Mouse (Mus musculus) C2C12 (cell line): ENCODE measurements around the gene Rabgap1l.

Experiments
- CEBPB ChIP-seq: IDR thresholded peaks from one replicate; pipeline ENCODE4 v1.6.1; 2011; ENCODE audit warnings: low read depth, mild to moderate bottlenecking, control low read depth, moderate library complexity
- CTCF ChIP-seq: IDR thresholded peaks from one replicate; pipeline ENCODE4 v1.5.1; 2011; ENCODE audit not compliant: control insufficient read depth, insufficient read depth, insufficient read length
- USF1 ChIP-seq: IDR thresholded peaks from one replicate; pipeline ENCODE4 v1.6.1; 2011; ENCODE audit warnings: low read depth, mild to moderate bottlenecking, control low read depth, moderate library complexity

DNA sequence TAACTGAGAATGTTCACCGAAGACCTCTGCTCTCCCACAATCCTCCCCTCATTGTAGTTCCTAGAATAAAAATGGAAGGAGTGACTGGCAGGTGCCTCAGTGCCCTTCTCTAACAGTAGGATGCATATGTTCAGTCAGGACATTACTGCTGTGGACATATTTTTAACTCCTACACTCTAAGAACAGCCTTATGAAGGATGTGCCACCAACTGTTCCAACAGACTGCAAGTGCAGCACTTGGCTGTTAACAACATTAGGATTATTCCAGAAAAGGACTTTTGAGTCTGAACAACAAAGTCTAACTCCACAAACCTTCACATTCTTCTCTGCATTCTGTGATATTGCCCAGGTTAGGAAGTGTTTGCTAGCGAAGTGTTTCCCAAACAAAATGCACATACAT is 501.0 kb downstream of the Rabgap1l start:
- no peak for TF ChIP-seq CTCF
- no peak for TF ChIP-seq CEBPB
- no peak for TF ChIP-seq USF1
